Mouse (Mus musculus) liver, embryonic 14.5 days (tissue): ENCODE measurements around the gene Olfr750.

Experiments used
- CTCF ChIP-seq: IDR thresholded peaks from 2 replicates; pipeline ENCODE4 v1.5.1; 2016; ENCODE audit warnings: antibody characterized with exemption, low read depth, control low read depth
- EP300 ChIP-seq: IDR thresholded peaks from 2 replicates; pipeline ENCODE4 v1.6.1; 2016; ENCODE audit warnings: antibody characterized with exemption, low read depth

DNA sequence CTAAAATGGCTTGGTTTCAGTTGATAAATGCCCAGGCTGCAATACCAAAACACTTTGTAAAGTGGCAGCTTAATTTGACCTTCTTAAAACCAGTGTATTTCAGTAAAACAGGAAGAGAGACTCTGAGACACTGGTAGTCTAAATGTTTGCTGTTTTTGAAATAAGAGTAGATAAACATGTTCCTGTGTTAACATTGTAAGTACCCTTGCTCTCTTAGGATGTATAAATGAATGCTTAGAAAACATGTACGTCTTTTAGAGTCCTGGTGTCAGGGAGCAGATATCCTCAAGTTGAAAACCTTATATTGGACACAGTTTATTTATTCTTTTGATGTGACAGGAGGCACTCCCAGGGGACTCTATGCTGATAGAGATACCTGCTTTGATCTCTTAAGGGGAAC, 39.0 kb downstream of the Olfr750 start:
- TF ChIP-seq CTCF, result no peak
- no peak for TF ChIP-seq EP300
